Mouse (Mus musculus) CH12.LX (cell line): Measurements from ENCODE around the gene Plekha4. TPM values are rescaled to one million over a fixed set of nuclear protein-coding genes. Genes with fewer than 3 reads are reported as not detected.
"Not testable (repeated sequence)": the region's sequence is repeated elsewhere in the genome, so short reads cannot be mapped to it uniquely, and the experiment has no call there.

ENCODE experiments used
- DNase-seq: peaks from one replicate; pipeline ENCODE4 v3.0.0-alpha.2; 2013; ENCODE audit errors: extremely low read depth
- H3K27ac ChIP-seq: 2 replicates; pipeline ENCODE4 v1.5.1; 2012; ENCODE audit warnings: low read depth, mild to moderate bottlenecking, control low read depth, moderate library complexity; ENCODE audit not compliant: insufficient read depth
- H3K27me3 ChIP-seq: replicated peaks from 2 replicates; pipeline ENCODE3; 2012; ENCODE audit warnings: inconsistent platforms
- H3K36me3 ChIP-seq, 2 experiments: replicated peaks in 1 of 2; 2 replicates each; pipeline versions ENCODE3 to v1.6.1; 2012; ENCODE audit warnings: inconsistent platforms in 1 of 2, low read length in 1 of 2, mild to moderate bottlenecking in 1 of 2, mixed read lengths in 1 of 2, moderate library complexity in 1 of 2; ENCODE audit not compliant: control insufficient read depth in 1 of 2, insufficient read depth in 1 of 2
- H3K4me1 ChIP-seq, 2 experiments: 2 replicates each; pipeline ENCODE4 v1.6.1; 2012; ENCODE audit warnings: inconsistent platforms in 1 of 2, moderate library complexity in 1 of 2; ENCODE audit not compliant: insufficient read depth in 2 of 2, control insufficient read depth in 1 of 2
- H3K4me2 ChIP-seq: 2 replicates; pipeline ENCODE4 v1.6.1; 2012; ENCODE audit warnings: low read depth, mild to moderate bottlenecking, control low read depth; ENCODE audit not compliant: poor library complexity, insufficient read depth, severe bottlenecking
- H3K4me3 ChIP-seq, 3 experiments: fragments of 150-350 bp in 1 of 3; sonication (generic) in 1 of 3; replicated peaks in 1 of 3; 2 replicates each; pipeline versions ENCODE3 to v1.5.1; 2011 to 2012; ENCODE audit warnings: low read depth in 2 of 3, low read length in 2 of 3, mild to moderate bottlenecking in 2 of 3, moderate library complexity in 2 of 3, control low read depth in 1 of 3, improper control_type of control experiment in 1 of 3, inconsistent platforms in 1 of 3, mixed read lengths in 1 of 3; ENCODE audit not compliant: poor library complexity in 1 of 3
- H3K79me2 ChIP-seq: replicated peaks from 2 replicates; pipeline ENCODE4 v1.6.1; 2012; ENCODE audit warnings: mild to moderate bottlenecking, moderate library complexity; ENCODE audit not compliant: control insufficient read depth, poor library complexity, insufficient read depth, severe bottlenecking; ENCODE audit errors: extremely low read depth
- H3K9ac ChIP-seq: 2 replicates; pipeline ENCODE4 v1.6.1; 2012; ENCODE audit warnings: low read depth, mild to moderate bottlenecking, control low read depth, moderate library complexity; ENCODE audit not compliant: insufficient read depth
- H3K9me3 ChIP-seq: replicated peaks from 2 replicates; pipeline ENCODE3; 2012; ENCODE audit warnings: low read length, inconsistent platforms, mixed read lengths
- CHD2 ChIP-seq: IDR thresholded peaks from 2 replicates; pipeline ENCODE4 v1.6.1; 2011; ENCODE audit warnings: low read length, improper control_type of control experiment
- CTCF ChIP-seq, 2 experiments: IDR thresholded peaks in 1 of 2; conservative IDR thresholded peaks in 1 of 2; 2 replicates each; pipeline ENCODE4 v1.5.1; 2011 to 2012; ENCODE audit warnings: low read depth in 2 of 2, low read length in 2 of 2, improper control_type of control experiment in 1 of 2, inconsistent platforms in 1 of 2, mild to moderate bottlenecking in 1 of 2, moderate library complexity in 1 of 2
- ELF1 ChIP-seq: IDR thresholded peaks from 2 replicates; pipeline ENCODE4 v1.6.1; 2014; ENCODE audit warnings: low read depth, mild to moderate bottlenecking, inconsistent platforms, low read length, improper control_type of control experiment
- EP300 ChIP-seq: IDR thresholded peaks from 2 replicates; pipeline ENCODE4 v1.6.1; 2011; ENCODE audit warnings: low read length, improper control_type of control experiment
- HCFC1 ChIP-seq: IDR thresholded peaks from 2 replicates; pipeline ENCODE4 v1.6.1; 2012; ENCODE audit warnings: low read depth, mild to moderate bottlenecking, inconsistent platforms, low read length, improper control_type of control experiment
- IRF4 ChIP-seq: IDR thresholded peaks from 2 replicates; pipeline ENCODE4 v1.6.1; 2014; ENCODE audit warnings: low read depth, mild to moderate bottlenecking, inconsistent platforms, low read length, improper control_type of control experiment
- JUND ChIP-seq: conservative IDR thresholded peaks from 2 replicates; pipeline ENCODE4 v1.6.1; 2011; ENCODE audit warnings: low read depth, low read length, improper control_type of control experiment
- MAFK ChIP-seq: IDR thresholded peaks from 2 replicates; pipeline ENCODE4 v1.6.1; 2011; ENCODE audit warnings: low read length, improper control_type of control experiment; ENCODE audit not compliant: insufficient replicate concordance
- MAZ ChIP-seq: IDR thresholded peaks from 2 replicates; pipeline ENCODE4 v1.6.1; 2012; ENCODE audit warnings: low read depth, mild to moderate bottlenecking, inconsistent platforms, low read length, improper control_type of control experiment, moderate library complexity
- POLR2A ChIP-seq: IDR thresholded peaks from 2 replicates; pipeline ENCODE4 v1.6.1; 2011; ENCODE audit warnings: low read depth, mild to moderate bottlenecking, improper control_type of control experiment, low read length
- RAD21 ChIP-seq: IDR thresholded peaks from 2 replicates; pipeline ENCODE4 v1.6.1; 2011; ENCODE audit warnings: low read depth, mild to moderate bottlenecking, low read length, improper control_type of control experiment, moderate library complexity
- RCOR1 ChIP-seq: conservative IDR thresholded peaks from 2 replicates; pipeline ENCODE4 v1.6.1; 2012; ENCODE audit warnings: low read depth, mild to moderate bottlenecking, inconsistent platforms, low read length, improper control_type of control experiment
- TCF12 ChIP-seq: IDR thresholded peaks from 2 replicates; pipeline ENCODE4 v1.6.1; 2014; ENCODE audit warnings: low read depth, mild to moderate bottlenecking, inconsistent platforms, low read length, improper control_type of control experiment
- UBTF ChIP-seq: IDR thresholded peaks from 2 replicates; pipeline ENCODE4 v1.6.1; 2012; ENCODE audit warnings: low read depth, mild to moderate bottlenecking, inconsistent platforms, low read length, improper control_type of control experiment, moderate library complexity
- USF2 ChIP-seq: conservative IDR thresholded peaks from 2 replicates; pipeline ENCODE4 v1.6.1; 2011; ENCODE audit warnings: low read depth, low read length, improper control_type of control experiment
- ZKSCAN1 ChIP-seq: IDR thresholded peaks from 2 replicates; pipeline ENCODE4 v1.6.1; 2012; ENCODE audit warnings: low read depth, inconsistent platforms, low read length, improper control_type of control experiment, borderline replicate concordance
- ZNF384 ChIP-seq: IDR thresholded peaks from 2 replicates; pipeline ENCODE4 v1.6.1; 2012; ENCODE audit warnings: low read depth, low read length, improper control_type of control experiment, inconsistent platforms
- dilution Hi-C: fragments of 300-500 bp; cut with MboI; formaldehyde crosslinking; loops from 2 replicates; pipeline ENCODE4 v1.14.3; 2020; ENCODE audit warnings: low sequenced_read_pairs; ENCODE audit not compliant: extremely low pct_unique_long_range_greater_than_20kb, extremely low pct_ligation_motif_present
- in situ Hi-C: fragments of 300-500 bp; cut with MboI; formaldehyde crosslinking; loops from 3 replicates; pipeline ENCODE4 v1.14.3; 2019; ENCODE audit warnings: low sequenced_read_pairs, low pct_ligation_motif_present, low pct_unique_long_range_greater_than_20kb, mixed read lengths
- polyA plus RNA-seq: library from polyadenylated mRNA; unstranded; fragments of >175 nt; gene quantifications from 2 replicates; pipeline ENCODE4 v1.2.1, GENCODE M21; 2012; ENCODE audit warnings: low read depth; ENCODE audit not compliant: insufficient read length
- total RNA-seq, 2 experiments: library from RNA; depleted of rRNA; stranded (reverse); fragments of 300-350 nt in 1 of 2; fragments of >200 nt in 1 of 2; gene quantifications; 2 replicates each; pipeline ENCODE4 v1.2.3; 2012 to 2014

The Plekha4 gene
- total and polyA plus RNA-seq, 3 experiments, result 0.25 to 0.90 (median 0.28) TPM

DNA sequence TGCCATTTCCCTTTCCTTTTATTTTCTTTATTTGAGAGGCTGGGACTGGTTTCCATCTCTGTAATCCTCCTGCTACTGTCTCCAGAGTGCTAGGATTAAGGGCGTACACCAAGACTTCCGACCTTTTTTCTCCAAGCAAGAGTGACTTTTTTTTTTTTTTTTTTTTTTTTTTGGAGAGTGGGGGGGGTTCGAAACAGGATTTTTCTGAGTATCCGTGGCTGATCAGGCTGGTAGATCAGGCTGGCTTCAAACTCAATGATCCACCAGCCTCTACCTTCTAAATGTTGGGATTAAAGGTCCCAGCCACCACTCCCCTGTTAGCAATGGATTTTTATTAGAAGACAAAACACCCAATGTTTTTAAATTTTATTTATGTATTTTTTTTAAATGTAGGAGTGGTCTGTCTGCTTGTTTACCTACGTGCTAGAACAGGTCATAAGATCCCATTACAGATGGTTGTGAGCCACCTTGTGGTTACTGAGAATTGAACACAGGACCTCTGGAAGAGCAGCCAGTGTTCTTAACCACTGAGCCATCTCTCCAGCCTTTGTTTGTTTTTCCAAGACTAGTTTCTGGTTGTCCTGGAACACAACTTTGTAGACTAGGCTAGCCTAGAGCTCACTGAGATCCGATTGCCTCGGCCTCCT lies 467 bp downstream of the Plekha4 start (continued):
- TF ChIP-seq UBTF (no peak), TCF12 (no peak), RCOR1 (no peak), POLR2A (no peak), JUND (no peak; the same call in 1 of the 2 replicates), CTCF (conservative IDR thresholded peaks at IDR 0.05 in 1 of 2, IDR thresholded peaks at IDR 0.05 in 1 of 2; ENCODE audit: low read depth in 2 of 2, low read length in 2 of 2) (peak in 1 of 2 experiments; percentile 63; a peak in 2 of 4 replicates), HCFC1 (no peak), USF2 (no peak), ZKSCAN1 (no peak)
- TF ChIP-seq, all 38 proteins: peak for 5

DNA sequence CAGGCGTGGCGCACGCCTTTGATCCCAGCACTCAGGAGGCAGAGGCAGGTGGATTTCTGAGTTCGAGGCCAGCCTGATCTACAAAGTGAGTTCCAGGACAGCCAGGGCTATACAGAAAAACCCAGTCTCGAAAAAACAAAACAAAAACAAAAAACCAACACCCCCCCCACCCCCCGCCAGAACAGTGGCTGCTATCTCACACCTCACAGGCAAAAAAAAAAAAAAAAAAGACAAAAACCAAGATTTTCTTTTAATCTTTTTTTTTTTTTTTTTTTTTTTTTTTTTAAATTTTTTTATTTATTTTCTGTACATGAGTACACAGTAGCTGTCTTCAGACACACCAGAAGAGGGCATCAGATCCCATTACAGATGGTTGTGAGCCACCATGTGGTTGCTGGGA lies 1.0 kb downstream of the Plekha4 start:
- DNase-seq, H3K4me3 ChIP-seq, dilution Hi-C loops, H3K4me2 ChIP-seq: not testable (repeated sequence)
- peaks cover 19 to 25% of the 10 kb centered on the region in 2 experiments for H3K36me3 ChIP-seq
- TF ChIP-seq ZNF384, result peak; percentile 25; the same call in 1 of the 2 replicates
- TF ChIP-seq, all 38 proteins: peak for 1; not testable (repeated sequence) for 37
- peaks cover 24% of the 10 kb centered on the region for H3K79me2 ChIP-seq
- in situ Hi-C loops, result loop anchor here (10.0 kb wide), 1 partner anchor 58 kb away; no protein-coding TSS in a partner anchor
- peaks cover 8 to 43% of the 10 kb centered on the region in 2 experiments for H3K4me1 ChIP-seq
- H3K27ac ChIP-seq, H3K9ac ChIP-seq, H3K9me3 ChIP-seq: not testable (repeated sequence)
- peaks cover 28% of the 10 kb centered on the region for H3K27me3 ChIP-seq

DNA sequence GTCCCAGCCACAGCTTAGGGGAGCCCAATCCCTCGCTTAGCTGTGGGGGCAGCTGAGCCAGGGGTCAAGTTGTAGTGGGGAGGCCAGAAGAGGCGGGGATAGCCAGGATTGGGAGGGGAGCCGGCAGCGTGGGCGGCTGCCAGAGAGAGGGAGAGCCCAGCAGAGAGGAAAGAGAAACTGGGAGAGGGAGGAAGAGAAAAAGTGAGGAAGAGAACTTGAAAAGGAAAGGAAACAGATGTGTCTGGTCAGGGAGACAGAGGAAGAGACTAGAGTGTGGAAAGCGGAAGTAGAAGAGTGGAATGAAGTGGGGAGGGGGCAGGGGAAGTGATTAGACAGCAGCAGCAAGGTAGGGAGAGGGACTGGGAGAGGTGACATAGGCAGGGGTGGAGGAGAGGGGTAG lies 3.3 kb downstream of the Plekha4 start:
- Histone ChIP-seq H3K4me3 (no peak overlapping the region), H3K27ac (no peak overlapping the region), H3K27me3 (peaks cover 36% of the 10 kb centered on the region), H3K79me2 (peaks cover 11% of the 10 kb centered on the region), H3K4me1 (peaks cover 4 to 24% of the 10 kb centered on the region in 2 experiments; a peak in 3 of 4 replicates), H3K36me3 (peaks cover 5 to 6% of the 10 kb centered on the region in 2 experiments), H3K9ac (no peak overlapping the region), H3K9me3 (no peaks in the 10 kb centered on the region), H3K4me2 (peak overlapping the region; percentile 25)
- dilution Hi-C loops, result no loop called here
- no peak for TF ChIP-seq ZKSCAN1
- no peak for TF ChIP-seq RAD21
- TF ChIP-seq CHD2, result no peak
- 0 out of 2 replicates have a peak, but pooled peaks have one; percentile 16 for TF ChIP-seq MAZ
- peak; percentile 35; the same call in 1 of the 2 replicates for TF ChIP-seq ELF1
- no peak for TF ChIP-seq MAFK
- TF ChIP-seq EP300, result no peak
- TF ChIP-seq IRF4, result no peak
- in situ Hi-C loops, result loop anchor here (10.0 kb wide), 1 partner anchor 55 kb away; no protein-coding TSS in a partner anchor
- DNase-seq, result no peak
